Mouse (Mus musculus) embryonic fibroblast, embryonic 13.5 days (primary cell): ENCODE results near the gene Lonrf2.

Source experiments
- CTCF ChIP-seq: IDR thresholded peaks from 2 replicates; pipeline ENCODE4 v1.5.1; 2011; ENCODE audit warnings: mild to moderate bottlenecking, control low read depth, low read length, moderate library complexity, borderline replicate concordance; ENCODE audit not compliant: insufficient read depth
- POLR2A ChIP-seq: IDR thresholded peaks from 2 replicates; pipeline ENCODE4 v1.6.1; 2011; ENCODE audit warnings: low read depth, mild to moderate bottlenecking, control low read depth, low read length, moderate library complexity

GRCm38 (mm10) chr1:38856196-38856595 is 19.7 kb upstream of the Lonrf2 start:
- peak; percentile 72; the same call in 1 of the 2 replicates for TF ChIP-seq CTCF
- TF ChIP-seq POLR2A, result no peak
